Mouse (Mus musculus): ENCODE measurements at regions not wholly inside any gene's neighbourhood (a gene's known extent, or its start where the extent isn't known, plus 50 kb on each side); places are given as distances from the start of the nearest gene placed in this dataset.

- peak; percentile 1 for DNase-seq
Observed at GRCm38 (mm10) chr12:52402711-52403110, 101.1 kb upstream of the Arhgap5 start.

DNA sequence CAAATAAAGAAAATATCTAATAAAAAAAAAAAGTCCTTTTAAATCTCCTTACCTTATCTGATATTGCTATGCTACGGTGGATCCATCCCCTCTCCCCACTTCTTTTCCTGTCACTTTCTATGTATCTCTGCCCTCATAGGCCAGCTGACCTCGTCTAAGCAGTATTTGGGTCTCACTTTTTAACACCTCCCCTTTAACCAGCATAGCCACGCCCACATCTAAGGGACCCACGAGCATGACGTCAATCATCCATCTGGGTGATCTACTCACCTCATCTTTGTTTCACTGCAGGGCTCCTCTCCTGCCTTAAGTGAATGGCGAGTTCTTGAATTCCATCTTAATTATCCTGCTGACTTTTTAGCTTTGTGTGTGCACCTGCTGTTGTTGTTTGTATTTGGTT is 97.4 kb upstream of the Arhgap5 start:
- DNase-seq = no peak

DNA sequence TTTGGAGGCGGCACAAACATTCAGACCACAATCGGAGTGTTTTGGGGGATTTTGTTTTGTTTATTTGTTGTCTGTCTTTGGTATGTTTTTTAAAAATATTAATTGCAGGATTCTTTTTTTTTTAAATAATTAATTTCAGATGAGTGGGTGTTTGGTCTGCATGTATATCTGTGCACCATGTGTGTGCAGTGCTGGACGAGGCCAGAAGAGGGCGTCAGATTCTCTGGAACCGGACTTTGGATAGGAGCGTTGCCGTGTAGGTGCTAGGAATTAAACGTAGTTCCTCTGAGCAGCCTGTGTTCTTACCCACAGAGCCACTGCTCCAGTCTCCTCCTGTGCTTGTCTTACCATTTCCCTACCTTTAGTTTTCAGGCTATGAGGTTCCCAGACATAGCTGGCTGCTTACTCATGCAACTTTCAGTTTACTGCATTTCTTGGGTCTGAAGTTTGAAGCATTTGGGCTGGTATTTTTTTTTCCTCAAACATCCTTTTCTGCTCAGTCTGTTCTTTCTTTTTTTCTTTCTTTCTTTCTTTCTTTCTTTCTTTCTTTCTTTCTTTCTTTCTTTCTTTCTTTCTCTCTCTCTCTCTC is 95.4 kb upstream of the Arhgap5 start:
- no peak for DNase-seq

- no peak for DNase-seq
Observed at GRCm38 (mm10) chr12:52409221-52409620, 94.6 kb upstream of the Arhgap5 start.

DNA sequence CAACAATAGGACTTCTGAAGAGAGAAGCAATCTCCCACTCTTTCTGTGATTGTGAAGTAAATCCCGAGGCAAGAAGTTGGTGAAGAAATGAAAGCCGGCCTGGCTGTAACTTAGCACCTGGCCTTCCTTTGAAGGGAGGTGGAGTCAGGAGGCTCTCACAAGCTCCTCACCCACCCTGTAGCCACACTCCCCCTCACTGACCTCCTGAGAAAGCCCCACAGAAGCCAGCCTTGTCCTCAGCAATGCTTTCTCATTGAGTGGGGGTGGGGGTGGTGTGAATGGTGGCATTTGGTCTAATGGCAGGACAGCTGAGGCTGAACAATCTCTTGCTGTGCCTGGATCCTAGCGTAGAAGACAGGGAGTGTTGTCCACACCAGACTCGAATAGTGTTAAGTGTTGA is 91.6 kb upstream of the Arhgap5 start:
- DNase-seq = no peak

DNA sequence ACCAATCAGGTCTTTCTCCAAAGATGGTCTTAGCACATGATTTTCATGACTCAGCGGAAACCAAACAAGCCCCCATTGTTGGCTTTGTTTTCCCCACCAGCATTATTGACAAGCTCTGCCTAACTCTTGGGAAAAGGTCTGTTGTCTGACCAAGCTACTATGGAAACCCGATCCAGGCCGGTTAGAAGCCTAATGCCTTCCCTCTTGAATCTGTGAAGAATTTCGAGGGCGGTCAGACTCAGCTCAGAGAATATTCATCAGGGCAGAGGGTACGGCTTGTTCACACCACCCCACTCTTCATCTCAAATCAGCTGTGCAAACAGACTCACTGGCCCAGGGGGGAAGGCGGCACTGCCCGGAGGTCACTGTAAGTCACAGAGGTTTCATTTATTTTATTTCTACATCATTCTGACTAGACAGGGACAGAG is 90.7 kb upstream of the Arhgap5 start:
- peak; percentile 19 for DNase-seq

DNA sequence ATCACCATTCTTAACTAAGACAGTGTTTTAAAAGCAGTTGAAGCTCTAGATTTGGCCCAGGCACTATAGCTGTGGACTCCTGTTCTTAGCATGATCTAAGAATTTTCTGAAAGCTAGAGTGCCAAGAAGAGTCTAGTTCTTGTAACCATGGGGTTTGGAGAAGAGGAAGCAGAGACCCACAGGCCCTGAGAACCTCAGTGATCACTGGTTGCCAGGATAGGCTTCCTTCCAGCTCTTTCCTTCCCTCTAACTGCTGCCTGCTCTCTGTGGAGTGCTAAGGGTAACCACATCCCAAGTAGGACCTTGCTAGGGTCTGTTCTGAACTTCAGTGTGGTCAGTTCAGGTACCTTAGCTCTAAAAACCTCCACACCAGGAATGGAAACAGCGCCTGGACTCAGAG is 81.0 kb upstream of the Arhgap5 start:
- no peak for DNase-seq

GRCm38 (mm10) chr12:52424336-52425034 is 79.3 kb upstream of the Arhgap5 start:
- DNase-seq = no peak

- DNase-seq = no peak
Observed at GRCm38 (mm10) chr12:52429935-52430334, 73.8 kb upstream of the Arhgap5 start.

DNA sequence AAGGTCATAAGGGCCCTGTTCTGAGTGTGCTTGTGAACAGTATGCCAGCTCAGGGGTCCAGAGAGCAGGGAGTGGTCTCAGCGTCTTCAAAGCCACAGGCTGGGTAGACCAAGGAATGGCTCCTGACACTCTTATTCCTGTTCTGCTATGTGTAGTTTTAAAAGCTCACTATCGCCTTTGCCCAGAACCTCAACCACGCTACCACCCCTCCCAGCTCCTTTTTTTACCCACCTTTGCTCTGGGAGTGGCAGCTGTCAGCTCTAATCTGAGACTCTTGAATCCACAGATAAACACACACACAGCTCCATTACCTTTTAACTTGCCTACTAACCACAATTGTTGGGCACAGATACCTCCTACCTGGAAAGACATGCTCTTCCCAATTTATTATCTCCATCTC is 71.8 kb upstream of the Arhgap5 start:
- peak; percentile 1 for DNase-seq

DNA sequence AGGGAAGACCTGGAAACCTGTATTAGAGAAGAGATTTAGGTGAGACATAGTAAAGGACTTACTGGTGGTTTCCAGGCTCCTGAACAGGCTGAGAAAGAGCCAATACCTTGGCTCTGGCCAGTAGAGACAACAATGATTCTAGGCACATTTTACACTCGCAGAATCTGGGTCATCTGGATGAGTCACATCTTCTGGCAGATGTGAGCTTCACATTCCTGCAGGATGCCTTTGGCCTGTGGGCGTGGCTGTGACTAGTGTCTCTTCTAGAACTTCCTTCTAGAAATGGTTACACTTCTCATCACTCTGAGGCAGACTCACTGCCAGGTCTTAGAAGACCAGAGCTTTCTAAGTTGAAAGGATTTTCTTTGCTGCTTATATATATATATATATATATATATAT is 69.8 kb upstream of the Arhgap5 start:
- peak; percentile 43 for DNase-seq

DNA sequence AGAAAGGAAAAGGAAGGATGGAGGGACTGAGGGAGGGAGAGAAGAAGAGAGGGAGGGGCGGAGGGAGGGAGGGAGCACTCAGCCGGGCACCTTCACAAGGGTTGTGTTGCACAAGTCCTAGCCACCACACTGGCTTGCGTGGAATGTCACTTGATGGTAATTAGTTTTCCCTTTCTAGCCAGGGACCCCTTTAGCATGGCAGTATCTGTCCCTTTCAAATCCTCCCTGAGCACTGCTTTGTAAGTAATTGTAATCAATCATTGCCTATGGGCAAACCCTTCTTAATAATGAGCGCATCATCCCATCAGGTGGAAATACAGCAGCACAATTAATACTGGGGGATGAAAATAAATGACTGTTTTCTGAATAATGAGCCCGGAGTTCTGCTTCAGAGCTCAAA is 68.5 kb upstream of the Arhgap5 start:
- no peak for DNase-seq

GRCm38 (mm10) chr12:52435795-52436211 is 68.0 kb upstream of the Arhgap5 start:
- peak; percentile 33 for DNase-seq

- no peak for DNase-seq
Observed at GRCm38 (mm10) chr12:52436941-52437340, 66.8 kb upstream of the Arhgap5 start.

GRCm38 (mm10) chr12:52439241-52439640 is 64.5 kb upstream of the Arhgap5 start:
- DNase-seq = no peak

GRCm38 (mm10) chr12:52440868-52441365 is 62.9 kb upstream of the Arhgap5 start:
- DNase-seq = no peak

DNA sequence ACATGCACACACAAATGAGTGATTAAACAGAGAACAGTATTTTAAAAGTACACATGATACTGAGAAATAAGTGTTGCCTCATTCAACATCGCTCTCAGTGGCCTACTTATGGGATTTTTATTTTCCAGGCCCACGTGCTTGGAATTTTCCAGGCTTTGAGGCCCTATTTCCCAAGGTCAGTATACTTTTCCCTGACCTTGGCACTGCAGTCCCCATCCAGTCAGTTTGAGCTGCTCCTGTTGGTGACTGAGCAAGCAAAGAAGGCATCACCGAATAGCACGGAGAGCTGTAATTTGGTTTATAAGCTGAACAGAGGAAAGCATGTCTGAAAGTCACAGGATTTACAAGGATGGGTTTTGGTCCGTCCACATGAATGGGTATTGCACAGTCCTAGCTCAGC is 61.4 kb upstream of the Arhgap5 start:
- no peak for DNase-seq

DNA sequence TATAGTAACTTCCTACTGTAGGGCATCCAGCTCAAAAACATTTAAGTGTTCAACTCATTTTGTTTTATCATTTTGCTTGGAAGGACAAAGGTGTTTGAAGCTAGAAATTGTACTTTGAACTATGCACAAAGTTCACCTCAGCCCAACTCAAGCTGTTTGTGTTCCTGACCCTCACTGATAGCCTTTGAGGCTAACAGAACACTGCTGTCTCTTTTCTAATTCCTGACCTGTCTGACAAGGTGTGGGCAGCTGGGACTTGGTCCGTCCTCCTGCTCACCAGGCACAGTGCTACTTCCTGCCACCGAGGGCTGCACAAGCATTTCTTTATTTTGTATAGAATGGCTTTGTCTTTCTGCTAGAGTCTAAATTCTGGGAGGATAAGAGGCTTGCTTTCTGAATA is 58.0 kb upstream of the Arhgap5 start:
- no peak for DNase-seq

GRCm38 (mm10) chr12:52446501-52446900 is 57.3 kb upstream of the Arhgap5 start:
- DNase-seq = peak; percentile 62

GRCm38 (mm10) chr12:52447482-52447881 is 56.3 kb upstream of the Arhgap5 start:
- no peak for DNase-seq

DNA sequence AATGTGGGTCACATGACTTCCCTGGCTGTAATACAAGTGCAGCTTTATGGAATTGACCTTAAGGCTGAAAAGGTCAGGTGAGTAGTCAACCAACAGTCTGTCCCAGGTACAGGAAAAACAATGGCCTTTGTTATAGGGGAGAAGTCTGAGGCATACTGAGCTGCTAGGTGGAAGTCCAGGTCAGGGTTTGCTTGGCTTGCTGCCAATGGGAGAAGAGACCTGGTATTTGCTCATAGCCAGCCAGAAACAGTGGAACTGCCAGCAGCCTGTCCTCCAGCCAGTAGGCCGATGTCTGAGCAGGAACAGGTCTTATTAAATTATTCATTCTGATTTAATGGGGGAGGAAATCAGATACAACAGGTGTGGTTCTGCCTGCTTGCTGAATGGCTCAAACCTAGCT is 55.6 kb upstream of the Arhgap5 start:
- peak; percentile 83 for DNase-seq

DNA sequence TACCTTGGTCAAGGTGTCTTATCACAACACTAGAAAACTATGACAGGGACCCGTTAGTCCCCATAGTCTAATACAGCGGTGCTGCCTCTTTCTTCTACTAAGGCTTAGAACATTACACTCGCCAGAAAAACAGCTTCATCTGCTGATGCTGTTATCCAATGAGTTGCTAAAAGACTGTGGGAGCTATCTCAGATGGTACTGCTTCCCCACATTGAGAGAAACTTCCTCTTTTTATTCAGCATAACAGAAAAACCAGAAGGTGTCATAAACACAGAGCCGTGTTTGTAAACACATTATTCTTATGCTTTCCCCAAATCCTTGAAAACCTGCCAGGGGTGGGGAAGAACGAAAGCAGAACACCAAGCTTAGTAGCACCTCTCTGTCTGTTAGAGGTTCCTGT is 49.9 kb upstream of the Arhgap5 start:
- no peak for DNase-seq

Data from kidney, postnatal 10 days (tissue).